Mouse (Mus musculus) liver, adult 2 months (tissue): Measurements from ENCODE around the gene Tbx18. TPM values are rescaled to one million over a fixed set of nuclear protein-coding genes. Genes with fewer than 3 reads are reported as not detected.

ENCODE experiments used
- DNase-seq: peaks from one replicate; pipeline ENCODE4 v3.0.0-alpha.2; 2011; ENCODE audit warnings: low read depth, low spot score; ENCODE audit errors: extremely low read depth
- H3K27ac ChIP-seq: fragments of 200-500 bp; replicated peaks from 2 replicates; pipeline ENCODE4 v1.5.1; 2012; ENCODE audit warnings: low read depth, mild to moderate bottlenecking, control low read depth, inconsistent platforms, low read length; ENCODE audit not compliant: insufficient read depth
- H3K27me3 ChIP-seq: fragments of 200-500 bp; 2 replicates; pipeline ENCODE4 v1.6.1; 2012; ENCODE audit warnings: mild to moderate bottlenecking, moderate library complexity, low read length, inconsistent platforms; ENCODE audit not compliant: control insufficient read depth, insufficient read depth
- H3K36me3 ChIP-seq: fragments of 200-500 bp; 2 replicates; pipeline ENCODE4 v1.6.1; 2012; ENCODE audit warnings: low read length, inconsistent platforms; ENCODE audit not compliant: control insufficient read depth, insufficient read depth
- H3K4me1 ChIP-seq: fragments of 200-500 bp; 2 replicates; pipeline ENCODE4 v1.6.1; 2011; ENCODE audit warnings: low read length; ENCODE audit not compliant: control insufficient read depth, insufficient read depth
- H3K4me3 ChIP-seq: fragments of 200-500 bp; 2 replicates; pipeline ENCODE4 v1.5.1; 2011; ENCODE audit warnings: low read depth, mild to moderate bottlenecking, control low read depth, low read length, moderate library complexity; ENCODE audit not compliant: insufficient read depth
- H3K79me2 ChIP-seq: fragments of 200-500 bp; 2 replicates; pipeline ENCODE4 v1.6.1; 2012; ENCODE audit warnings: inconsistent platforms, mild to moderate bottlenecking, low read length, moderate library complexity; ENCODE audit not compliant: control insufficient read depth, insufficient read depth
- H3K9ac ChIP-seq: fragments of 200-500 bp; 2 replicates; pipeline ENCODE4 v1.6.1; 2012; ENCODE audit warnings: low read depth, mild to moderate bottlenecking, control low read depth, inconsistent platforms, low read length
- CTCF ChIP-seq: fragments of 200-500 bp; IDR thresholded peaks from 2 replicates; pipeline ENCODE4 v1.5.1; 2011; ENCODE audit warnings: low read depth, low read length, control low read depth
- POLR2A ChIP-seq: fragments of 200-500 bp; IDR thresholded peaks from 2 replicates; pipeline ENCODE4 v1.6.1; 2011; ENCODE audit warnings: low read length, control low read depth; ENCODE audit not compliant: insufficient read depth; ENCODE audit errors: extremely low read depth
- WGBS: fragments of 180-500 bp; shearing (Covaris S2); methylation state at CpG from one replicate; pipeline ENCODE4 v1.1.7; 2018; 5-methylcytosine and 5-hydroxymethylcytosine counted together
- polyA plus RNA-seq: library from polyadenylated mRNA; depleted of rRNA; stranded (reverse); fragments of >200 nt; gene quantifications from 2 replicates; pipeline ENCODE4 v1.2.3, GENCODE M21; 2012
- total RNA-seq: library from RNA; depleted of rRNA; stranded (reverse); fragments of >200 nt; gene quantifications from 2 replicates; pipeline ENCODE4 v1.2.3, GENCODE M21; 2014

Tbx18 gene
- total and polyA plus RNA-seq, 2 experiments = not detected

- TF ChIP-seq CTCF = no peak
- no peak for TF ChIP-seq POLR2A
- no peak overlapping the region for H3K27ac ChIP-seq
- H3K79me2 ChIP-seq = no peaks in the 10 kb centered on the region
- no peak for DNase-seq
- WGBS = 5% methylated on average over 11 of the region's 11 CpGs
- H3K4me3 ChIP-seq = no peak overlapping the region
- H3K9ac ChIP-seq = no peak overlapping the region
- no peaks in the 10 kb centered on the region for H3K4me1 ChIP-seq
- no peaks in the 10 kb centered on the region for H3K36me3 ChIP-seq
- peaks cover 40% of the 10 kb centered on the region for H3K27me3 ChIP-seq
Observed at GRCm38 (mm10) chr9:87733732-87734131, 2.7 kb upstream of the Tbx18 start.

DNA sequence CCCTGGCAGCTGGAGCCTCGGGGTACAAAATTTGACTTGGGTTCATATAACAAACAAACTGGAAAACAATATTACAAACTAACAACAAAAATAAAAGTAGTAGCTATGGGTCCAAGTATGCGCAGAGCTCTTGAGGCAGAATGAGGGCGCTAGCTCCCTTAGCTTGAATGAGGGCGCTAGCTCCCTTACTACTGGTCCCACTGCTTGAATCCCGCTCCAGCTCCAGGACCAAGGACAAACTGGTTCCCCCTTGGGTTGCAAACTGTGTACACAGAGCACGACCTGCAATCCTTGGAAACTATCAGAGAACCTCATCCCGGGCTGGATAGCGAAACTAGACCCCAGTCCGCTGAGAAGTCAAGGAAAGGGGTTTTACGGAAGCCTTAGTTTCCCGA lies 2.2 kb upstream of the Tbx18 start:
- Histone ChIP-seq H3K79me2 (no peaks in the 10 kb centered on the region), H3K36me3 (no peaks in the 10 kb centered on the region), H3K4me3 (no peak overlapping the region), H3K27me3 (peaks cover 39% of the 10 kb centered on the region), H3K4me1 (no peaks in the 10 kb centered on the region), H3K27ac (no peak overlapping the region), H3K9ac (no peak overlapping the region)
- TF ChIP-seq CTCF (no peak), POLR2A (no peak)
- 4% methylated on average over 11 of the region's 11 CpGs for WGBS
- DNase-seq = no peak

GRCm38 (mm10) chr9:87732416-87733235 lies 1.6 kb upstream of the Tbx18 start:
- peaks cover 34% of the 10 kb centered on the region for H3K27me3 ChIP-seq
- DNase-seq = no peak
- WGBS = 7% methylated on average over 25 of the region's 25 CpGs
- H3K4me3 ChIP-seq = no peak overlapping the region
- no peak overlapping the region for H3K27ac ChIP-seq
- no peaks in the 10 kb centered on the region for H3K79me2 ChIP-seq
- no peaks in the 10 kb centered on the region for H3K36me3 ChIP-seq
- TF ChIP-seq CTCF = no peak
- no peak for TF ChIP-seq POLR2A
- H3K4me1 ChIP-seq = no peaks in the 10 kb centered on the region
- H3K9ac ChIP-seq = no peak overlapping the region

- TF ChIP-seq CTCF = no peak
- no peak for TF ChIP-seq POLR2A
- 1% methylated on average over 91 of the region's 91 CpGs for WGBS
- Histone ChIP-seq H3K36me3 (no peaks in the 10 kb centered on the region), H3K9ac (no peak overlapping the region), H3K79me2 (no peaks in the 10 kb centered on the region), H3K27ac (no peak overlapping the region), H3K4me1 (no peaks in the 10 kb centered on the region), H3K27me3 (peaks cover 31% of the 10 kb centered on the region), H3K4me3 (no peak overlapping the region; the same call in 1 of the 2 replicates)
- no peak for DNase-seq
Observed at GRCm38 (mm10) chr9:87730271-87730960, 644 bp downstream of the Tbx18 start.

DNA sequence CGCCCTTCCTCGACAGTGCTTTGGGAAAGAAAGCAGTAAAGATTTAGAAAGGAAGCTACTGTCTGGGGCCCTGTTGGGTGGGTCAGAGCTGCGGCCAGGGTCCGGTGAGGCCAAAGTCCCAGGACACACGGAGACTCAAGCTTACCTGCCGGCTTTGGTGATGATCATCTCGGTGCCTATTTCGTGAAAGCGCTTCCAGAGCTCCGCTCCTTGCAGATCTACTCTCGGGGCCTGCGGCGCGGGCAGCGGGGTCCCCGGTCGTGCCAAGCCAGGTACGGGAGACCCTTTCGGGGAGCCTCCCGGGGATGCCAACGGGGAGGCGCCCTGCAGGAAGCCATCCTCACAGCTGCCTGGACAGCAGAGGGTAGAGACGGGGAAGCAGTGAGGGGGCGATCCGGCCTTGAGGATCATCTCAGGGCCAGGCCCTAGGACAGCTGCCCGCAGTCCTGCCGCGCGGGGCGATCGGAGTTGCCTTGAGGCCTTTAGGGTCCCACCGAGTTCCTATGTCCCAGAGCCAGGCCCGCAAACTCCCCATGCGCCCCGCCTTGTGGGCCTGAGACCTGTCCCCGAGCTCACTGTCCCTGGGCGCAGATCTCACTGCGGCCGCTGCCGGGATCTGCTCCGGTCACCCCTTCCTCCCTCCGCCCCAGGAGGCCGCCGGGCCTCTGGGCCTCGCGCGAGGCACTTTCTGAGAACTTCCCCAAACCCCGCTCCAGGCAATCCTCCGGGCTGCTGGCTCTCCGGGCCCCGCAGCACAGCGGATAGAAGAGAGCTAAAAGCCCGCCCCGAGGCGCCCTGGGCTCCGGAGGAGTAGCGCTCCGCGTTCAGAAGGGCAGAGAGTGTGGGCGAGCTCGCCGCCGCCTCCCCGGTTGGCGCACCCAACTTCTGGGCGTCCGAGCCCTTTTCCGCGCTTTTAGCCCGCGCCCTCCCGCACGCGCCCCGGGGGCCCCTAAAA lies 1.5 kb downstream of the Tbx18 start:
- no peak for DNase-seq
- Histone ChIP-seq H3K36me3 (no peaks in the 10 kb centered on the region), H3K79me2 (no peaks in the 10 kb centered on the region), H3K27ac (no peak overlapping the region), H3K4me1 (no peaks in the 10 kb centered on the region), H3K4me3 (no peak overlapping the region; the same call in 1 of the 2 replicates), H3K27me3 (peaks cover 26% of the 10 kb centered on the region), H3K9ac (no peak overlapping the region)
- TF ChIP-seq CTCF (no peak), POLR2A (no peak)
- 3% methylated on average over 75 of the region's 75 CpGs for WGBS
